Mouse (Mus musculus): ENCODE measurements at regions not wholly inside any gene's neighbourhood (a gene's known extent, or its start where the extent isn't known, plus 50 kb on each side); places are given as distances from the start of the nearest gene placed in this dataset.

- DNase-seq (ENCODE audit: low read depth, low spot score), result no peak
Measured at GRCm38 (mm10) chr13:101625922-101626321, 142.1 kb downstream of the Pik3r1 start.

GRCm38 (mm10) chr13:101624179-101624581 is 143.8 kb downstream of the Pik3r1 start:
- DNase-seq (ENCODE audit: low read depth, low spot score), result no peak

- DNase-seq (ENCODE audit: low read depth, low spot score), result no peak
Measured at GRCm38 (mm10) chr13:101622649-101623048, 145.4 kb downstream of the Pik3r1 start.

- no peak for DNase-seq (ENCODE audit: low read depth, low spot score)
Measured at GRCm38 (mm10) chr13:101620660-101621059, 147.4 kb downstream of the Pik3r1 start.

GRCm38 (mm10) chr13:101619154-101619553 is 148.9 kb downstream of the Pik3r1 start:
- no peak for DNase-seq (ENCODE audit: low read depth, low spot score)

- no peak for DNase-seq (ENCODE audit: low read depth, low spot score)
Measured at GRCm38 (mm10) chr13:101612786-101613185, 155.2 kb downstream of the Pik3r1 start.

- DNase-seq (ENCODE audit: low read depth, low spot score), result no peak
Measured at GRCm38 (mm10) chr13:101611725-101612124, 156.3 kb downstream of the Pik3r1 start.

- DNase-seq (ENCODE audit: low read depth, low spot score), result no peak
Measured at GRCm38 (mm10) chr13:101606184-101606730, 161.8 kb downstream of the Pik3r1 start.

GRCm38 (mm10) chr13:101605685-101606084 is 162.3 kb downstream of the Pik3r1 start:
- DNase-seq (ENCODE audit: low read depth, low spot score), result no peak

GRCm38 (mm10) chr13:101605051-101605450 is 163.0 kb downstream of the Pik3r1 start:
- DNase-seq (ENCODE audit: low read depth, low spot score), result no peak

- DNase-seq (ENCODE audit: low read depth, low spot score), result no peak
Measured at GRCm38 (mm10) chr13:101598126-101598485, 169.9 kb downstream of the Pik3r1 start.

GRCm38 (mm10) chr13:101597243-101598125 is 170.5 kb downstream of the Pik3r1 start:
- no peak for DNase-seq (ENCODE audit: low read depth, low spot score)

- DNase-seq (ENCODE audit: low read depth, low spot score), result no peak
Measured at GRCm38 (mm10) chr13:101594511-101595175, 173.4 kb downstream of the Pik3r1 start.

GRCm38 (mm10) chr13:101592355-101592754 is 175.7 kb downstream of the Pik3r1 start:
- DNase-seq (ENCODE audit: low read depth, low spot score), result no peak

GRCm38 (mm10) chr13:101588905-101589304 is 179.1 kb downstream of the Pik3r1 start:
- DNase-seq (ENCODE audit: low read depth, low spot score), result no peak

GRCm38 (mm10) chr13:101586787-101587186 is 181.2 kb downstream of the Pik3r1 start:
- no peak for DNase-seq (ENCODE audit: low read depth, low spot score)

GRCm38 (mm10) chr13:101576481-101576880 is 191.5 kb downstream of the Pik3r1 start:
- no peak for DNase-seq (ENCODE audit: low read depth, low spot score)

- no peak for DNase-seq (ENCODE audit: low read depth, low spot score)
Measured at GRCm38 (mm10) chr13:101572809-101573590, 195.0 kb downstream of the Pik3r1 start.

GRCm38 (mm10) chr13:101572246-101572645 is 195.8 kb downstream of the Pik3r1 start:
- no peak for DNase-seq (ENCODE audit: low read depth, low spot score)

GRCm38 (mm10) chr13:101570034-101570433 is 198.0 kb downstream of the Pik3r1 start:
- DNase-seq (ENCODE audit: low read depth, low spot score), result no peak

- no peak for DNase-seq (ENCODE audit: low read depth, low spot score)
Measured at GRCm38 (mm10) chr13:101568985-101569631, 198.9 kb downstream of the Pik3r1 start.

Measured in WW6 (cell line).